Mouse (Mus musculus) forelimb bud, embryonic 11.5 days (tissue): ENCODE measurements at regions not wholly inside any gene's neighbourhood (a gene's known extent, or its start where the extent isn't known, plus 50 kb on each side); places are given as distances from the start of the nearest gene placed in this dataset.
A peak's percentile ranks its signal among the peaks of the same experiment; 100 is the strongest.

ENCODE experiments used
- DNase-seq: peaks from one replicate; pipeline ENCODE4 v3.0.0-alpha.2; 2012; ENCODE audit warnings: low read depth, low spot score

DNA sequence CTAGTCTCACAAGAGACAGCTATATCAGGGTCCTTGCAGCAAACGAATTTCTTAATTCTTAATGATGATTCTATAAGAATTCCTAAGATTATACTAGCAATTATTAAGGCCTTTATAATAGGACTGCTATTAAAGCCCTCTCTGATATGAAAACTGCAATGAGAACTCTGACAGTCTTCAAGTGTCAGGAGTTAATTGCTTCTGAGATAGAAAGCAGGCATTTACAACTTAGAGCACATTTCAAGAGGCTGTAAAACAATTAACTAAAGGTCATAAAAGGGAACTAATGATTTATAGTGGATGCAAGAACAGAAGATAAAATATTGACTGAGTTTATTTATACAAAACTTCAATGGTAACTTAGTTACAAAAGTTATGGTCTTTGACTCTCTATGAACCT, 84.9 kb upstream of the Phlpp1 start:
- DNase-seq: no peak

DNA sequence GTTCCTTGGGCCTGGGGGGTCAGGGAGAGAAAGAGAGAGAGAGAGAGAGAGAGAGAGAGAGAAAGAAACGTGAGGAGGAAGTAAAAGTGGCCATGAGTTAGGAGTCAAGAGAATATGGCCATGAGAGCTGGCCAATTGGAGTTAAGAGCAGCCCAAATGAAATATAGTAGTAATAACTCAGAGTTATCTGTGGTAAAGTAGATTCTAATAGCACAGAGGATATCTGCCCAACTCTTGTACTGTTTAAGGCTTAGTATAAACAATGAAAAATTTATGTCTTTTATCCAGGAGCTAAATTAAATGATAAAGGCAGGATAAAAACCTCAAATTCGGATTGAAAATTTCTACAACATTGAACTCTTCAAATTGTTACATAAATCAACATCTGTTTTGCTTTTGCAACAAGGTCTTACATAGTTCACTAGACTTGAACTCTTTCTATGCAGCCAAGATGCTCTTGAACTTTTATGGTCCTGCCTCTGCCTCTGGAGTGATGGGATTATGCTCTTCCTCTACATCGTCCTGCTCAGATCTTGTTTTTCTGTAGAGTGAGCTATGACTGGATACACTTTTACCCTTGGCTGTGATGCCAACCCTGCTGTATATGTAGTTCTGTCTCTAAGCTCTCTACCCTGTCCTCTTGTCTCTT, 78.5 kb upstream of the Phlpp1 start:
- DNase-seq: no peak

DNA sequence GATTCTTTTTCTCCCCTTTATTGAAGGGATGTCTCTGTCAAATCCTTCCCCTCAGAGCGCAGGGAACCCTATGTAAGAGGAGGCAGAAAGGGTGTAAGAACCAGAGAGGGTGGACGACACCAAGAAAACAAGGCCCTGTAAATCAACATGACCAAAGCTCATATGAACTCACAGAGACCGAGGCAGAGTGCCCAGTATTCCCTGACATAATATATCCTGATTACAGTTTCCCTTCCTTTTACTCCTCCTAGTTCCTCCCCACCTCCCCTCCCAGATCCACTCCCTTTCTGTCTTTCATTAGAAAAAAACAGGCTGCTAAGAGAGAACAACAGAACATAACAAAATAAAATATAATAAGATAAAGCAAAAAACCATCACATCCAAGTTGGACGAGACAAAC, 77.7 kb upstream of the Phlpp1 start:
- no peak for DNase-seq

DNA sequence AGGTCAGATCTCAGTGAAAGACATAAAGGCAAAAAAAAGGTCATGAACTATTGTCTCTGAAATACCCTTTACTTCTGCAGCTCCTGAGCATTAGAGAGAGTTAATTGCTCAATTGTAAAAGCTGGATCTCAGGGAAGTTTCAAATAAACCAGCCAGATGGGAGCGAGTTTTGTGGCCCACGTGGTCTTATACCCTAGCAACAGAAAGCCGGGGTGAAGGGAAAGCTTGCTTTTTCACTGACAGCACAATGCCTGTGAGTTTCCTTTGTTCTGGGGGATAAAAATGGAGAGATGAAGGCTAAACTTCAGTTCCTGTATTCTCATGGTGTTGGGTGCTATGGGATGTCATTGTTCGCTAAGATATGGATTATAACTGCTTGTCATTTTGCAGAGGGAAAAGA, 75.2 kb upstream of the Phlpp1 start:
- peak; percentile 8 for DNase-seq

DNA sequence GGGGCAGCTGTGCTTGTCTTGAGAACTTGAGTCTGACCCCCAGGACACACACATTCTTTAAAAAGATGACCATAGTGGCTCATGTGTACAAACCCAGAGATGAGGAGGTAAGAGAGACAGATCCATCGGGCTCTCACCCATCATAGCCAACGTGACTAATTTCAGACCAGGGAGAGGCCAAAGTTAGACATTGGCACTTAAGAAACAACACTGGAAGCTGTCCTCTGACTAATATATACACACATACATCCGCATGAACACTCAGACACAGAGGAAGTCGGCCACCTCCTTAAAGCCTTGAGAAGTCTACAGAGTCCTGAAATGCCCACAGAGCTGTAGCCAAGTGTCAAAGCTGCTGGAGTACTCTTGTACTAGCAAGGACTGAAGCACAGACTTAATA, 74.4 kb upstream of the Phlpp1 start:
- no peak for DNase-seq

DNA sequence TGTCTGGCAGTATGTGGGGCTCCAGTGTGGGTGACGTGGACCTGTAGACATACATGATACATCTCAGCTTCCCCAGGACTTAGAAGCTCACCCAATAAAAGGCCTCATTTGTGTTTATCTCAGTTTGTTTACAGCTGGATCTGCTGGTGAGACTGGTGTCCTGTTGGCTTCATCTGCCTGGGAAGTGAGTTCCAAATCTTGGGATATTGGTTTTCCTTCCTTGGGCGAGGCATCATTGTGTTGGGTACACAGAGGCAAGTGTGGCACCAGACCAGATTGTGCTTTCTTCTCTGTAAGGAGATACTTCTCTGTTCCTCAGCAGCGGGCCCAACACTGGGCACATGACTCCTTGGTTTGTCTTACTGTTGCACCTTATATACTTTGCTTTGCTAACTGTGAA, 70.9 kb upstream of the Phlpp1 start:
- no peak for DNase-seq

DNA sequence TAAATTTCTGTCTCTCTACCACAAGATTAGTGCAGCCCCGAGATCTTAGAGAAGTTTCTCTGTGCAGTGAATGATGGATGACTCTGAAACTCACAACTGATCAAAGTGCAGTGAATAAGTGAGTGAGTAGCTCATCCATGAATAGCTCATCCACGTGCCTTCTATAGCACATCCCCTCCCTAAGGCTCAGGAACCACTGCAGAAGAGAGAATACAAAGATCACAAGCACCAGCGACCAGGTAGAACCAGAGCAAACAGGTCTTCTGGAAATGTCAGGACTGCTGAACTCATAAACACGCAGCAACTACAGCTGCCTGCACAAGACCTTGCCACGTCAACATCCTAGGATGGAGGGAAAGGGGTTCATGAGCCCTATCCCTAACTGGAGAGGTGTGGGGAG, 69.0 kb upstream of the Phlpp1 start:
- no peak for DNase-seq

DNA sequence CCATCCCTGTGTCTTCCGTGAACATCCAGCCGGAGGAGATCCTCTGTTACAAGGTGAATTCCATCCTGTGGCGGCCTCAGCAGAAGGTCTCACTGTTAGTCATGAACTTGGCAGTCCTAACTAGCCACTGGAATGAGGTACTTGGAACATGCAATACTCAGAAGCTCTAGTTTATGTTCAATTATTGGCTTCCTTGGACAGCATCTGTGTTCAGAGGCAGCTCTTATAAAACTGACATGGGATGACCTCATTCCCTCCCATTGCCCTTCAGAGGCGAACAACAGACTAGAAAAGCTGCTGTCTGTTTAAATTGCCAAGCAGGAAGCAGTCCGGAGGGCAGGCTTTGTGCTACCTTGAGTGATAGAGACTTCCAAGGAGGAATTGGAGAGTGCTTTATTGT, 62.5 kb upstream of the Phlpp1 start:
- no peak for DNase-seq
